Comparison of ENCODE assay signal across 10 mouse cellular contexts in genomic region chr17:36726046-36726445, GRCm38 (mm10). TPM values are rescaled to one million over a fixed set of nuclear protein-coding genes. Genes with fewer than 3 reads are reported as not detected.
DNase-seq lines count a peak whose midpoint lies in the region; ATAC-seq and TF ChIP-seq lines count a peak whose summit lies in the region.
"Had no signal": no experiment of that assay in that cellular context is flagged by ENCODE, and none has a peak within 500 bp of the region (broad histone marks: within the 10 kb centered on the region; RNA-seq: fewer than 3 reads in every experiment).

No protein-coding gene starts in this region.

- H3K4me2 ChIP-seq in intestine, embryonic 14.5 days (ENCODE audit: low read length): no peak overlapping the region
- no peak overlapping the region for H3K4me2 ChIP-seq in intestine, embryonic 16.5 days (ENCODE audit: low read depth, low read length)
- H3K4me2 ChIP-seq in CH12.LX (ENCODE audit: insufficient read depth, low read depth, poor library complexity, severe bottlenecking): no peak overlapping the region
- H3K4me2 ChIP-seq: limb, embryonic 15.5 days had no signal

- TF ChIP-seq RAD21 in CH12.LX (IDR thresholded peaks at IDR 0.05; ENCODE audit: low read depth, low read length): peak; percentile 67

- dilution Hi-C loops in CH12.LX (cut with MboI; ENCODE audit: extremely low pct_ligation_motif_present, extremely low pct_unique_long_range_greater_than_20kb, low sequenced_read_pairs): no loop called here

- no peak overlapping the region for H3K9ac ChIP-seq in intestine, embryonic 14.5 days (ENCODE audit: low read length)
- H3K9ac ChIP-seq in intestine, embryonic 16.5 days (ENCODE audit: low read depth, low read length): no peak overlapping the region
- H3K9ac ChIP-seq in CH12.LX (ENCODE audit: insufficient read depth, low read depth): no peak overlapping the region
- H3K9ac ChIP-seq: limb, embryonic 15.5 days had no signal

- H3K4me1 ChIP-seq in intestine, embryonic 14.5 days (replicated peaks; ENCODE audit: control insufficient read depth, insufficient read depth, low read length): no peaks in the 10 kb centered on the region
- H3K4me1 ChIP-seq in intestine, embryonic 16.5 days (ENCODE audit: control insufficient read depth, insufficient read depth, low read length): no peaks in the 10 kb centered on the region
- no peaks in the 10 kb centered on the region for H3K4me1 ChIP-seq in CH12.LX (ENCODE audit: control insufficient read depth in 1 of 2, insufficient read depth in 2 of 2)
- H3K4me1 ChIP-seq: limb, embryonic 15.5 days had no signal

- no peaks in the 10 kb centered on the region for H3K27me3 ChIP-seq in intestine, embryonic 14.5 days (replicated peaks; ENCODE audit: control insufficient read depth, insufficient read depth, low read length)
- no peaks in the 10 kb centered on the region for H3K27me3 ChIP-seq in intestine, embryonic 16.5 days (replicated peaks; ENCODE audit: control insufficient read depth, insufficient read depth, low read length)
- peaks cover 16% of the 10 kb centered on the region for H3K27me3 ChIP-seq in CH12.LX (replicated peaks)
- H3K27me3 ChIP-seq: limb, embryonic 15.5 days had no signal

- H3K27ac ChIP-seq in intestine, embryonic 14.5 days (ENCODE audit: low read depth): no peak overlapping the region
- no peak overlapping the region for H3K27ac ChIP-seq in intestine, embryonic 16.5 days (ENCODE audit: low read length)
- no peak overlapping the region for H3K27ac ChIP-seq in CH12.LX (ENCODE audit: insufficient read depth, low read depth)
- H3K27ac ChIP-seq: limb, embryonic 15.5 days had no signal

- 17% methylated on average over 2 of the region's 2 CpGs for WGBS in intestine, embryonic 14.5 days
- WGBS in intestine, embryonic 16.5 days: 20% methylated on average over 2 of the region's 2 CpGs

- ATAC-seq in intestine, embryonic 14.5 days (replicated peaks; ENCODE audit: low FRiP score, low TSS enrichment, low read depth): no peak
- ATAC-seq in intestine, embryonic 16.5 days: no peak

- peak; percentile 53 for DNase-seq in intestine, embryonic 14.5 days (ENCODE audit: low spot score)
- peak; percentile 15 for DNase-seq in CH12.LX (ENCODE audit: extremely low read depth)
- peak; percentile 15 for DNase-seq in brain, adult 2 months (ENCODE audit: low read depth, low spot score)
- DNase-seq in left cerebral cortex, postnatal 25 days (ENCODE audit: low spot score in 2 of 2): peak; percentile 6 to 11
- DNase-seq in adrenal gland, postnatal 14 days: no peak
- no peak for DNase-seq in urinary bladder, postnatal 10 days (ENCODE audit: low spot score)
- no peak for DNase-seq in natural killer cell, adult 2 months (ENCODE audit: low spot score in 2 of 2)

- no peaks in the 10 kb centered on the region for H3K79me2 ChIP-seq in CH12.LX (replicated peaks; ENCODE audit: control insufficient read depth, extremely low read depth, insufficient read depth, poor library complexity, severe bottlenecking)

- TF ChIP-seq EP300 in CH12.LX (IDR thresholded peaks at IDR 0.05; ENCODE audit: low read length): no peak

- TF ChIP-seq POLR2A in CH12.LX (IDR thresholded peaks at IDR 0.05; ENCODE audit: low read depth, low read length): no peak

- H3K9me3 ChIP-seq in intestine, embryonic 14.5 days (ENCODE audit: control insufficient read depth, low read length): no peaks in the 10 kb centered on the region
- no peaks in the 10 kb centered on the region for H3K9me3 ChIP-seq in intestine, embryonic 16.5 days (ENCODE audit: control insufficient read depth, low read length)
- no peaks in the 10 kb centered on the region for H3K9me3 ChIP-seq in CH12.LX (replicated peaks; ENCODE audit: low read length)
- H3K9me3 ChIP-seq: limb, embryonic 15.5 days had no signal

- no peak overlapping the region for H3K4me3 ChIP-seq in intestine, embryonic 14.5 days (ENCODE audit: low read depth, low read length)
- no peak overlapping the region for H3K4me3 ChIP-seq in intestine, embryonic 16.5 days (ENCODE audit: low read length)
- H3K4me3 ChIP-seq in CH12.LX (replicated peaks in 1 of 3; ENCODE audit: low read depth in 2 of 3, low read length in 2 of 3, poor library complexity in 1 of 3): no peak overlapping the region
- H3K4me3 ChIP-seq: limb, embryonic 15.5 days had no signal

- intact Hi-C loops in left cerebral cortex, postnatal 25 days (cut with DNase I): loop anchor here (5.0 to 10.0 kb wide), 3 partner anchors 311 to 419 kb away; no protein-coding TSS in a partner anchor

- H3K36me3 ChIP-seq in intestine, embryonic 14.5 days (ENCODE audit: control insufficient read depth, insufficient read depth, low read length): no peaks in the 10 kb centered on the region
- no peaks in the 10 kb centered on the region for H3K36me3 ChIP-seq in intestine, embryonic 16.5 days (ENCODE audit: control insufficient read depth, insufficient read depth, low read length)
- no peaks in the 10 kb centered on the region for H3K36me3 ChIP-seq in CH12.LX (replicated peaks in 1 of 2; ENCODE audit: control insufficient read depth in 1 of 2, insufficient read depth in 1 of 2, low read length in 1 of 2)
- H3K36me3 ChIP-seq: limb, embryonic 15.5 days had no signal

- in situ Hi-C loops in CH12.LX (cut with MboI; ENCODE audit: low pct_ligation_motif_present, low pct_unique_long_range_greater_than_20kb, low sequenced_read_pairs): no loop called here

- TF ChIP-seq CTCF in CH12.LX (conservative IDR thresholded peaks at IDR 0.05 in 1 of 2, IDR thresholded peaks at IDR 0.05 in 1 of 2; ENCODE audit: low read depth in 2 of 2, low read length in 2 of 2): peak; percentile 12 to 87; a peak in 2 of 4 replicates

TF ChIP-seq in CH12.LX, 34 proteins besides CTCF, POLR2A, EP300 and RAD21:
- TF ChIP-seq ZC3H11A (IDR thresholded peaks at IDR 0.05; ENCODE audit: low read depth, low read length) (no peak), SMC3 (IDR thresholded peaks at IDR 0.05; ENCODE audit: low read depth, low read length) (peak; percentile 65)

RNA-seq across cellular contexts. Expression of gene H2-M10.5, which starts 46.7 kb away (rescaled TPM):
- polyA plus RNA-seq in intestine, embryonic 14.5 days (2014; fragmentation: Nextera tagmentation; extraction: Ambion mirVana): not detected in 2 replicates
- not detected in 2 replicates for polyA plus RNA-seq in intestine, embryonic 16.5 days (2015; fragmentation: Nextera tagmentation; extraction: Ambion mirVana)
- not detected in 2 replicates for total RNA-seq in CH12.LX (2012; rRNA removed)
- not detected in 2 replicates for total RNA-seq in CH12.LX (2014; rRNA removed)
- polyA plus RNA-seq in CH12.LX (2012; ENCODE audit: insufficient read length, low read depth): not detected in 2 replicates
- not detected for total RNA-seq in left cerebral cortex, postnatal 25 days (2021)
- total RNA-seq in adrenal gland, postnatal 14 days (2021): not detected in 2 replicates
- polyA plus RNA-seq: heart, embryonic 14.5 days; limb, embryonic 15.5 days had no signal

RNA-seq across cellular contexts. Expression of gene H2-M1, which starts 54.0 kb away (rescaled TPM):
- not detected in 2 replicates for polyA plus RNA-seq in intestine, embryonic 14.5 days (2014; fragmentation: Nextera tagmentation; extraction: Ambion mirVana)
- not detected in 2 replicates for polyA plus RNA-seq in intestine, embryonic 16.5 days (2015; fragmentation: Nextera tagmentation; extraction: Ambion mirVana)
- not detected in 2 replicates for total RNA-seq in CH12.LX (2012; rRNA removed)
- total RNA-seq in CH12.LX (2014; rRNA removed): not detected in 2 replicates
- polyA plus RNA-seq in CH12.LX (2012; ENCODE audit: insufficient read length, low read depth): not detected in 2 replicates
- not detected for total RNA-seq in left cerebral cortex, postnatal 25 days (2021)
- total RNA-seq in adrenal gland, postnatal 14 days (2021): not detected in 2 replicates
- polyA plus RNA-seq: heart, embryonic 14.5 days; limb, embryonic 15.5 days had no signal

Comparison
In these comparisons a context has a peak if more than half of its experiments do, and no peak if none do; other contexts are left out.
1. DNase-seq: peak in intestine, embryonic 14.5 days (single experiment), CH12.LX (single experiment), brain, adult 2 months (single experiment) and left cerebral cortex, postnatal 25 days (2 of 2); none in adrenal gland, postnatal 14 days (single experiment), urinary bladder, postnatal 10 days (single experiment) and natural killer cell, adult 2 months (0 of 2).